Mouse (Mus musculus) heart, adult 2 months (tissue): ENCODE results near the gene Tbc1d1. TPM values are rescaled to one million over a fixed set of nuclear protein-coding genes. Genes with fewer than 3 reads are reported as not detected.

Experiments
- DNase-seq, 2 experiments: peaks; one replicate each; pipeline ENCODE4 v3.0.0; 2021
- H3K27ac ChIP-seq: fragments of 200-600 bp; 2 replicates; pipeline ENCODE4 v1.8.1; 2022
- H3K27me3 ChIP-seq: fragments of 200-500 bp; 2 replicates; pipeline ENCODE4 v1.6.1; 2012; ENCODE audit warnings: mild to moderate bottlenecking, low read length, inconsistent platforms, mixed read lengths; ENCODE audit not compliant: control insufficient read depth, insufficient read depth
- H3K36me3 ChIP-seq: fragments of 200-500 bp; 2 replicates; pipeline ENCODE4 v1.6.1; 2012; ENCODE audit warnings: low read length, inconsistent platforms; ENCODE audit not compliant: control insufficient read depth, insufficient read depth
- H3K4me1 ChIP-seq: fragments of 200-500 bp; 2 replicates; pipeline ENCODE4 v1.6.1; 2011; ENCODE audit warnings: low read length; ENCODE audit not compliant: control insufficient read depth, insufficient read depth
- H3K4me3 ChIP-seq: fragments of 200-600 bp; 2 replicates; pipeline ENCODE4 v1.8.1; 2022
- H3K79me2 ChIP-seq: fragments of 200-500 bp; replicated peaks from 2 replicates; pipeline ENCODE4 v1.6.1; 2012; ENCODE audit warnings: mild to moderate bottlenecking, inconsistent platforms, low read length, moderate library complexity, mixed read lengths; ENCODE audit not compliant: control insufficient read depth, insufficient read depth
- H3K9ac ChIP-seq: fragments of 200-500 bp; 2 replicates; pipeline ENCODE4 v1.6.1; 2012; ENCODE audit warnings: low read depth, mild to moderate bottlenecking, control low read depth, inconsistent platforms, low read length, mixed read lengths
- CTCF ChIP-seq: fragments of 200-600 bp; IDR thresholded peaks from 2 replicates; pipeline ENCODE4 v1.8.1; 2022; ENCODE audit warnings: antibody characterized with exemption, mild to moderate bottlenecking, moderate library complexity
- EP300 ChIP-seq: fragments of 200-500 bp; IDR thresholded peaks from 2 replicates; pipeline ENCODE4 v1.6.1; 2011; ENCODE audit warnings: low read depth, low read length, control low read depth; ENCODE audit not compliant: insufficient read depth
- POLR2A ChIP-seq: fragments of 200-500 bp; IDR thresholded peaks from 2 replicates; pipeline ENCODE4 v1.6.1; 2011; ENCODE audit warnings: mild to moderate bottlenecking, low read depth, low read length, control low read depth; ENCODE audit not compliant: insufficient read depth
- WGBS: fragments of 180-500 bp; shearing (Covaris S2); methylation state at CpG from one replicate; pipeline ENCODE4 v1.1.7; 2018; 5-methylcytosine and 5-hydroxymethylcytosine counted together
- intact Hi-C: fragments of 180-260 bp; cut with DNase I; formaldehyde crosslinking; loops from one replicate; pipeline ENCODE4 v1.15.1; 2025
- polyA plus RNA-seq: library from polyadenylated mRNA; depleted of rRNA; stranded (reverse); fragments of >200 nt; gene quantifications from 2 replicates; pipeline ENCODE4 v1.2.3, GENCODE M21; 2012
- total RNA-seq, 2 experiments: library from RNA; stranded (reverse); gene quantifications; 2 replicates each; pipeline ENCODE4 v1.2.3; 2021

Tbc1d1 gene
- total and polyA plus RNA-seq, 3 experiments: 13.2 to 22.1 (median 13.6) TPM

DNA sequence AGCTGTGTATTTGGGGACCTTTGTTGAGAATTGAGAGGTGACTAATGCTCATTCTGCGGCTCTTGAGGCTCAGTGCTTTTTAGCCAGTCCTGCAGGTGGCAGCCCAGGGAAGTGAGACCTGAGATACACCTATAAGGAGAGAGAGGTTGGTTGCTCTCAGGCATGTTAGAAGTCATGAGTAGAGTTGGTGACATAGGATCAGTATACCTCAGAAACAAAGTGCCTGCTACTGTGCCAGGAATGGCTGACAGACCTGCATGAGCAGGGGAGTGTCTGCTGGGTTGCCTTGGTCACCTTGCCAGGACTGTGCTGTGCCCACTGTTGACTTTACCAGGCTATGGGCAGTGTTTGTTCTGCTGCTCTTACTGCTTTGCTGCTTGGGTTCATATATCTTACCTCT is 157.4 kb downstream of the Tbc1d1 start:
- 94% methylated on average over 1 of the region's 1 CpGs for WGBS
- no peak overlapping the region for H3K27ac ChIP-seq
- H3K4me3 ChIP-seq: no peak overlapping the region
- no peaks in the 10 kb centered on the region for H3K27me3 ChIP-seq
- H3K9ac ChIP-seq: no peak overlapping the region
- peak in 1 of 2 experiments; percentile 15 for DNase-seq
- H3K79me2 ChIP-seq: no peaks in the 10 kb centered on the region
- no peaks in the 10 kb centered on the region; the same call in none of the 2 replicates for H3K36me3 ChIP-seq
- TF ChIP-seq CTCF: peak; percentile 35
- no peak for TF ChIP-seq EP300
- peaks cover 14% of the 10 kb centered on the region for H3K4me1 ChIP-seq
- intact Hi-C loops: no loop called here

DNA sequence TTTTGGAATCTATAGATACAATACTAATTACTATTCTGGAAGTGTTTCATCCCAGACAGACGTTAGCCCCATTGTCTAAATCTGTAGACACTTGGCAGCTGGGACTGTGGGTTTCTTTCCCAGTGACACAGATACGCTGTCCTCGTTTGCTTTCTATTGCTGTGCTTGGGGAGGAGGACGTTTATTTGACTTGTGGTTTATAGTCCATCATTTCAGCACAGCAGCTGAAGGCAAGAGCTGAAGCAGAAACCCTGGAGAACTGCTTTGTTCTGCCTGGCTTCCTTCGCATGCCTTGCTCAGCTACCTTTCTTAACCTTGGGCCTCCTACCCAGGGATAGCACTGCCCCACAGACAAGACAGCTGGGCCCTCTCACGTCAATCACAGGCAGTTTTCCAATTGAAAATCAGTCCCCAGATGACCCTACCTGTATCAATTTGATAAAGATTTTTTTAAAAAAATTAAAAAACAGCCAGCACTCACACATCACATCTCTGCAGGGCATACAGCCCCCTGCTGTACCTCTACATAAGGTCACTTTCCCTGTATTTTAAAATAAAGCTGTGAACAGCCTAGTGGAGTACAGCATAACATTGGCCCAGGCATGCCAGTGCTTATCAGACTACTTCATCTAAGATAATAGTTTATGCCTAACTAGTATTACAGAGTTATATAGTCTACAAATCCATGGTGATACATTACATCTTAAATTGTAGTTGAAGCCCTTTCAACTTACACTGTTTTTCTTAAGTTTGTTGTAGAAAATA is 158.4 kb downstream of the Tbc1d1 start:
- no peak for TF ChIP-seq EP300
- TF ChIP-seq POLR2A: no peak
- no peak for TF ChIP-seq CTCF
- no peaks in the 10 kb centered on the region for H3K79me2 ChIP-seq
- H3K4me3 ChIP-seq: no peak overlapping the region
- WGBS: 33% methylated on average over 6 of the region's 6 CpGs
- intact Hi-C loops: no loop called here
- peaks cover 16% of the 10 kb centered on the region for H3K4me1 ChIP-seq
- H3K27me3 ChIP-seq: no peaks in the 10 kb centered on the region
- H3K27ac ChIP-seq: peak overlapping the region; percentile 67
- H3K9ac ChIP-seq: no peak overlapping the region
- H3K36me3 ChIP-seq: no peaks in the 10 kb centered on the region; the same call in none of the 2 replicates
- peak in 1 of 2 experiments; percentile 21 for DNase-seq

DNA sequence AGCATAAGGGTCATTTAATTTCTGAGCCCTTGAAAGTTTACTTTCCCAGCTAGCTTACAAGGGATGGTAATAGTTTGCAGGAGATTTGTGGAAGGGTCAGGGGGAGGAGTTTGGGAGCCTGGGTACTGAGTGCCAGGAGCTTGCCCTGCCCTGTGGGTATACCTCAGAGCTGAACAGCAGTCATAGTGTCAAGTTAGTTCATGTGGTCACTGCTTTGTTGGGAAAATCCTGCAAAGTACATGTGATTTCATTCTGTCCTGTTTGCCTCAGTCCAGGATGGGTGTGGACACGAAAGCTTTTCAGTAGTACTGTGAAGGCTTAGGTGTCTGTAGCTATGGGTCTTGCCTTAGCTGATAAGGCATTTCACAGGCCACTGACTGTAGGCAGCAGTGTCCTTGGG is 159.0 kb downstream of the Tbc1d1 start:
- Histone ChIP-seq H3K79me2 (no peaks in the 10 kb centered on the region), H3K27me3 (no peaks in the 10 kb centered on the region), H3K9ac (no peak overlapping the region), H3K36me3 (no peaks in the 10 kb centered on the region; the same call in none of the 2 replicates), H3K4me1 (peaks cover 16% of the 10 kb centered on the region), H3K27ac (peak overlapping the region; percentile 67), H3K4me3 (no peak overlapping the region)
- DNase-seq: peak in 1 of 2 experiments; percentile 20
- TF ChIP-seq POLR2A (no peak), CTCF (no peak), EP300 (no peak)
- intact Hi-C loops: no loop called here
- 63% methylated on average over 1 of the region's 1 CpGs for WGBS

DNA sequence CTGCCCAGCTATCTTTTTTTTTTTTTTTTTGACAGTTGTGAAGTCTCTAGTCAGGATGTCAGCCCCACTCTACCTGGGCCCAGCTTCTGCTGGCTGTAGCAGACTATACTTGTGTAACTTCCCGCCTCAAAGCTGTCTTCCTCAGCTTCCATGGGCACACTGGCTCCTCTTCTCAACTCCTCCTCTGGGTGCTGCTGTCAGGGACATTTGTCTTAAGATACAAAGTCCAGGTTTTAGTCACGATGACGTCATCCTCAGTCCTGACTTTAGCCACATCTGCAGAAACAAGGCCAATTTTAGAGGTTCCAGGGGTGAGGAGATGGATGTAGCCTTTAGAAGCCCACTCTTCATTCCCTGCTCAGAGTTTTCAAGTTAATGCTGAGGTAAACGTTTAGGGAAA is 167.2 kb downstream of the Tbc1d1 start:
- intact Hi-C loops: no loop called here
- H3K27me3 ChIP-seq: no peaks in the 10 kb centered on the region
- H3K27ac ChIP-seq: peak overlapping the region; percentile 95
- H3K4me3 ChIP-seq: no peak overlapping the region
- no peaks in the 10 kb centered on the region for H3K79me2 ChIP-seq
- no peak for TF ChIP-seq EP300
- TF ChIP-seq POLR2A: no peak
- TF ChIP-seq CTCF: no peak
- 81% methylated on average over 4 of the region's 4 CpGs for WGBS
- peak in 1 of 2 experiments; percentile 14 for DNase-seq
- peaks cover 18% of the 10 kb centered on the region for H3K36me3 ChIP-seq
- H3K9ac ChIP-seq: no peak overlapping the region
- peaks cover 43% of the 10 kb centered on the region for H3K4me1 ChIP-seq

DNA sequence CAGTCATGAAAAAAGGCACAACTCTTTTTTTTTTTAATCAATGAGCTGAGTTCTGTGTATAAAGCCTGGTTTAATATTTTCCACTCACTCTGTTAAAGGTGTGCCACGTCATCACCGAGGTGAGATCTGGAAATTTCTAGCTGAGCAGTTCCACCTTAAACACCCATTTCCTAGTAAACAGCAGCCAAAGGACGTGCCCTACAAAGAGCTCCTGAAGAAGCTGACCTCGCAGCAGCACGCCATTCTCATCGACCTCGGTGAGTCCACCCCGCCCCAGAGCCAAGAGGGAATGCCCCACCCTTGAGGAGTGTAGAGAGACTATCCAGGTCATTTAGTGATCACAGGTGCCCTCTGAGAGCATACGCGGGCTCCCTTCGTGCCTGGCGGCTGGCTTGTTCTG is 168.2 kb downstream of the Tbc1d1 start:
- TF ChIP-seq CTCF (no peak), EP300 (no peak), POLR2A (no peak)
- Histone ChIP-seq H3K79me2 (no peaks in the 10 kb centered on the region), H3K4me3 (no peak overlapping the region), H3K27ac (peak overlapping the region; percentile 95), H3K36me3 (peaks cover 18% of the 10 kb centered on the region), H3K27me3 (no peaks in the 10 kb centered on the region), H3K9ac (no peak overlapping the region), H3K4me1 (peaks cover 42% of the 10 kb centered on the region)
- peak in 1 of 2 experiments; percentile 48 for DNase-seq
- 60% methylated on average over 12 of the region's 12 CpGs for WGBS
- intact Hi-C loops: no loop called here

DNA sequence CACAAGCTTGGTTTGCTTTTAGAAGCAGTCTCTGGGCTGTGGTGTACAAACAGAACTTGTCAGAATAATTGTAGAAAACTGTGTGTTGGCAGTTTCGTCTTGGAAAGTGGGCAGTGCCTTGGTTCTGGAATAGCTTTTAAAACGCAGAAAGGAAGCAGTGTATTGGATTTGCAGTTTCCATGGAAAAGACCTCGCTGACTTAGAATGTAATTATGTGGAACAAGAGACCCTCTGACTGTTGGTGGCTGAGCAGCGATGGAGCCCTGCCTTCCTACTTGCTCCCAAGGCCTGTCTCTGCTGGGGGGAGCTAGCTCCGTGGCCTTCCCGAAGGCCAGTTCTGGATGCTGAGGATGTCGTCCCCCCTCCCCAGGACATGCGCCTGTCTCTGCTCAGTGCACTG is 168.8 kb downstream of the Tbc1d1 start:
- Histone ChIP-seq H3K9ac (no peak overlapping the region), H3K36me3 (peaks cover 22% of the 10 kb centered on the region), H3K4me1 (peaks cover 44% of the 10 kb centered on the region), H3K27me3 (no peaks in the 10 kb centered on the region), H3K79me2 (no peaks in the 10 kb centered on the region), H3K4me3 (no peak overlapping the region), H3K27ac (peak overlapping the region; percentile 95)
- peak in 1 of 2 experiments; percentile 36 for DNase-seq
- WGBS: 82% methylated on average over 8 of the region's 8 CpGs
- intact Hi-C loops: loop anchor here (5.0 kb wide), 1 partner anchor 33 kb away; no protein-coding TSS in a partner anchor
- no peak for TF ChIP-seq CTCF
- no peak for TF ChIP-seq EP300
- no peak for TF ChIP-seq POLR2A
